Mouse (Mus musculus) liver, embryonic 14.5 days (tissue): ENCODE data around the gene Gm34302. TPM values are rescaled to one million over a fixed set of nuclear protein-coding genes. Genes with fewer than 3 reads are reported as not detected.
"Not testable (repeated sequence)": the region's sequence is repeated elsewhere in the genome, so short reads cannot be mapped to it uniquely, and the experiment has no call there.

Experiments used
- ATAC-seq: fragments of 200-750 bp; cut with Nextera tagmentation; 2 replicates; pipeline ENCODE4 v1.8.0; 2017; ENCODE audit warnings: moderate number of reproducible peaks, mild to moderate bottlenecking, moderate library complexity; ENCODE audit not compliant: insufficient read depth
- DNase-seq, 3 experiments: peaks; one replicate each; pipeline ENCODE4 v3.0.0-alpha.2; 2012 to 2013; ENCODE audit warnings: low read depth in 3 of 3, low spot score in 3 of 3
- H3K27ac ChIP-seq: fragments of 300-500 bp; sonication (generic); 2 replicates; pipeline ENCODE4 v1.5.1; 2014; ENCODE audit warnings: moderate library complexity, mild to moderate bottlenecking, control low read depth, inconsistent platforms
- H3K27me3 ChIP-seq: fragments of 300-500 bp; sonication (generic); 2 replicates; pipeline ENCODE4 v1.6.1; 2014; ENCODE audit warnings: mild to moderate bottlenecking, low read length, moderate library complexity; ENCODE audit not compliant: control insufficient read depth, insufficient read depth
- H3K36me3 ChIP-seq: fragments of 300-500 bp; sonication (generic); replicated peaks from 2 replicates; pipeline ENCODE4 v1.6.1; 2014; ENCODE audit warnings: low read depth; ENCODE audit not compliant: control insufficient read depth, insufficient read depth
- H3K4me1 ChIP-seq, 2 experiments: fragments of 200-500 bp in 1 of 2; fragments of 300-500 bp in 1 of 2; sonication (generic) in 1 of 2; replicated peaks; 2 replicates each; pipeline ENCODE4 v1.6.1; 2012 to 2014; ENCODE audit warnings: antibody characterized with exemption in 1 of 2, inconsistent platforms in 1 of 2, low read length in 1 of 2; ENCODE audit not compliant: control insufficient read depth in 2 of 2, insufficient read depth in 2 of 2
- H3K4me2 ChIP-seq: fragments of 300-500 bp; sonication (generic); 2 replicates; pipeline ENCODE4 v1.6.1; 2014; ENCODE audit warnings: low read depth, mild to moderate bottlenecking, control low read depth, moderate library complexity
- H3K4me3 ChIP-seq, 2 experiments: fragments of 200-500 bp in 1 of 2; fragments of 300-500 bp in 1 of 2; sonication (generic) in 1 of 2; 2 replicates each; pipeline ENCODE4 v1.5.1; 2012 to 2014; ENCODE audit warnings: low read depth in 2 of 2, low read length in 2 of 2, mild to moderate bottlenecking in 2 of 2, control low read depth in 1 of 2, inconsistent platforms in 1 of 2, moderate library complexity in 1 of 2; ENCODE audit not compliant: insufficient read depth in 1 of 2
- H3K9ac ChIP-seq: fragments of 300-500 bp; sonication (generic); replicated peaks from 2 replicates; pipeline ENCODE4 v1.6.1; 2014; ENCODE audit warnings: mild to moderate bottlenecking, control low read depth, moderate library complexity
- H3K9me3 ChIP-seq: fragments of 300-500 bp; sonication (generic); 2 replicates; pipeline ENCODE4 v1.6.1; 2016; ENCODE audit warnings: low read length, mixed read lengths; ENCODE audit not compliant: control insufficient read depth
- CTCF ChIP-seq: IDR thresholded peaks from 2 replicates; pipeline ENCODE4 v1.5.1; 2016; ENCODE audit warnings: antibody characterized with exemption, low read depth, control low read depth
- EP300 ChIP-seq: IDR thresholded peaks from 2 replicates; pipeline ENCODE4 v1.6.1; 2016; ENCODE audit warnings: antibody characterized with exemption, low read depth
- WGBS: fragments of 180-500 bp; shearing (Covaris S2); extraction: QIAGEN DNeasy Blood & Tissue Kit; methylation state at CpG from one replicate; pipeline ENCODE4 v1.1.7; 2014; ENCODE audit not compliant: insufficient replicate concordance; 5-methylcytosine and 5-hydroxymethylcytosine counted together
- polyA plus RNA-seq, 2 experiments: library from polyadenylated mRNA; depleted of rRNA in 1 of 2; stranded (reverse) in 1 of 2; unstranded in 1 of 2; fragments of >200 nt; fragmentation: Nextera tagmentation in 1 of 2; extraction: Ambion mirVana in 1 of 2; gene quantifications; 2 replicates each; pipeline versions ENCODE4 v1.2.1 to v1.2.3; 2012 to 2014

The Gm34302 gene
- polyA plus RNA-seq (2012; rRNA removed) (not detected in 2 replicates), polyA plus RNA-seq (2014; fragmentation: Nextera tagmentation; extraction: Ambion mirVana) (not detected in 2 replicates)

DNA sequence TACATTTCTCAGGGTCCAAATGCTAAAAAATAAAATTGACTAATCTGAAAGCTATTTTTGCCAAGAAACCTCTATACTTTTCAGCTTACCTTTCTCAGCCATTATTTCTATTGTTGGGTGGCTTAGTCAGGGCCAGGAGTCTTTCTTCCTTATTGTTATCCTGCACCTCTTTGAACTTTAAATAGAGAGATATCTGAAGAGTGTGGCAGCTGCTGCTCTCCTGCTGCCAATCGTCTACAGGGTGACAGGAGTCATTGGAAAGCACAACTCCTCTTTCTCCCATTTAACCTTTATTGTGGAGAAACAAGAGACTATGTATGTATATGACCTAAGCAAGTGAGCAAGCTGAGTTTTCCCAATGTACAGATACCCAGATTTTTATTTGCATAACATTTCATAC lies at the start of gene Gm34302:
Gene Gm34302, minus strand, starts transcription at position 154 of the 400 bp plus-strand sequence.
- no peaks in the 10 kb centered on the region for H3K27me3 ChIP-seq
- no peaks in the 10 kb centered on the region for H3K9me3 ChIP-seq
- no peak within 1 kb of the TSS for H3K4me2 ChIP-seq
- ATAC-seq (no peak), DNase-seq (no peak)
- H3K4me1 ChIP-seq: no peaks in the 10 kb centered on the region
- TF ChIP-seq CTCF (no peak), EP300 (no peak)
- 41% methylated on average over 1 of the region's 1 CpGs for WGBS
- H3K9ac ChIP-seq: no peak within 1 kb of the TSS
- no peak within 1 kb of the TSS for H3K27ac ChIP-seq
- H3K36me3 ChIP-seq: no peaks in the 10 kb centered on the region
- H3K4me3 ChIP-seq: no peak within 1 kb of the TSS

DNA sequence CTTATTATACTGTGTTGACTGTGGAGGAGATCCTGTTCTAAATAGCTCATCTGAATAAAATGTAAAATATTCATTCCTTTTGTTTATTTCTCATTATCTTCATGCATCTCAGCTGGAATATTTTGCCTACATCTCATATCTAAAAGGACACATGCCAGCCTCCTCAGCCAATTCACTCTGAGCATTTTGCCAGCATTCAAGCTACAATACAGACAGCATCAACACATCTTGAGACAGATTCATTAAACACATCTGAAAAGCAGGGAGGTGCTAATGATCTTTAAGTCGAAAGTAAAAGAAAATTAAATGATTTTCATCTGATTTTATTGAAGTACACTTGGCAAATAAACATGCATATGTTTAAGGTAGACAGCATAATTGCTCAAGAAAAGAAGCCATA lies 48.2 kb upstream of the Gm34302 start:
- no peak for ATAC-seq
- no peak for DNase-seq

DNA sequence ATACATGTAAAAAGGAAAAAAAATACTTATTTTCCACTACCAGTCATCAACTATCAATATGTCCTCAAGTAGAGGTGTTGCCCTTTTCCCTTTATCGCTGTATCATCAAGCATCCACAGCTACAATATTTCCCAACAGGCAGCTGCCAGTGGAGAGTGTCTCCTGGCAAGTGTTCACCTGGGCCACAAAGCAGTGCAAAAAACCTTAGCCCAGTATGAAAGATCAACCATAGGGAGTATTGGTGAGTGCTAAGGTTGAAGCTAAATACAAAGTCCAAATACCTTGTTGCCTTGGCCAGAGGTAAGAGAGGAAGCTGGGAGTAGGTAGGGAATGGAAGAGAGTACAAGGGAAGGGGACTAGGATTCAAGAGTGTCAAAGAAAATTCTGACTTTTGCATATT lies 34.0 kb upstream of the Gm34302 start:
- no peak for TF ChIP-seq EP300
- no peak for TF ChIP-seq CTCF
- Histone ChIP-seq H3K9me3 (no peaks in the 10 kb centered on the region), H3K27ac (no peak overlapping the region), H3K36me3 (no peaks in the 10 kb centered on the region), H3K27me3 (no peaks in the 10 kb centered on the region), H3K4me1 (no peaks in the 10 kb centered on the region), H3K4me2 (no peak overlapping the region), H3K9ac (no peak overlapping the region), H3K4me3 (no peak overlapping the region)
- ATAC-seq (no peak), DNase-seq (no peak)
- WGBS: 71% methylated on average over 1 of the region's 1 CpGs

More for the DNA sequence above, 48.2 kb upstream of the Gm34302 start:
- TF ChIP-seq CTCF (no peak), EP300 (no peak)
- Histone ChIP-seq H3K4me3 (no peak overlapping the region), H3K27ac (no peak overlapping the region), H3K4me1 (no peaks in the 10 kb centered on the region), H3K27me3 (no peaks in the 10 kb centered on the region), H3K36me3 (no peaks in the 10 kb centered on the region), H3K4me2 (no peak overlapping the region), H3K9ac (no peak overlapping the region), H3K9me3 (no peaks in the 10 kb centered on the region)
- WGBS: 26% methylated on average over 1 of the region's 1 CpGs

DNA sequence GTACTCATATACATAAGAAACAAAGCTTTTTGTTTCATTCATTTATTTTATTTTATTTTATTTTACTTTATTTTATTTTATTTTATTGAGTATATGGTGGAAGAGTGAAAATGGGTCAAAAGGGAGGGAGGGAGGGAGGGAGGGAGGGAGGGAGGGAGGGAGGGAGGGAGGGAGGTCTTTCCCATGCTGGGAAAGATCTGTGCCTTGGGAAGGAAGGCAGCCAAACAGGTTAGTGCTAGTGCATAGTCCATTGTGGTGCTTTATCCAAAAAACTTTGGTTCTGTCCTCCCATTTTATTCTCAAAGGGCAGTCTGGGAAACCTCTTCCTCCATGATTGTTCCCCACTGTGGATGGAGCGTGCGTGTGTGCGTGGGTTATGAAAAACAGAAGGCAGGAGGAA lies 32.6 kb upstream of the Gm34302 start:
- 67% methylated on average over 3 of the region's 3 CpGs for WGBS
- not testable (repeated sequence) for H3K4me2 ChIP-seq, ATAC-seq, H3K9me3 ChIP-seq, H3K4me1 ChIP-seq, H3K9ac ChIP-seq, H3K27me3 ChIP-seq, H3K36me3 ChIP-seq, H3K4me3 ChIP-seq, H3K27ac ChIP-seq
- peak in 1 of 3 experiments; percentile 4 for DNase-seq

DNA sequence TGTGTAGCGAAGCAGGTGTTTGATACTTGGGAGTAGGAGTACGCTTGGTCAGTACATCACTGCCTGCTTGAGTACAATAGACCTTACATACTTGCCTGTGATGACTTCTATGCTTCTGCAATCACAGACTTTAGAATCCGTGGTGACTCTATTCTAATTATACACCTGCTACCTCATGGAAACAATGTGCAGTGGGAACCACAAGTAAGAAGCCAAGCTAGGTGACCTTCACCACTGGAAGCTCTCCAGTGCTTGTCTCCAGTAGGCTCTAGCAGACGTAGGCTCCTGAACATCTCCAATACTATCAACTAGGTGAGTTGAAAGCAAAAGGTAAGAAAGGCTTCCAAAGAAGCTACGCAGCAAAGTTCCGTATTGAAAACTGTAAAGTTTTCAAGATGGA lies 27.6 kb upstream of the Gm34302 start:
- Histone ChIP-seq H3K27me3 (no peaks in the 10 kb centered on the region), H3K4me2 (no peak overlapping the region), H3K36me3 (no peaks in the 10 kb centered on the region), H3K4me1 (no peaks in the 10 kb centered on the region), H3K4me3 (no peak overlapping the region), H3K9me3 (no peaks in the 10 kb centered on the region), H3K9ac (no peak overlapping the region), H3K27ac (no peak overlapping the region)
- TF ChIP-seq CTCF (no peak), EP300 (no peak)
- WGBS: 61% methylated on average over 6 of the region's 6 CpGs
- no peak for ATAC-seq
- DNase-seq: no peak
